Mouse (Mus musculus) C2C12 (cell line): ENCODE measurements at regions not wholly inside any gene's neighbourhood (a gene's known extent, or its start where the extent isn't known, plus 50 kb on each side); places are given as distances from the start of the nearest gene placed in this dataset.

Experiments used
- CEBPB ChIP-seq: IDR thresholded peaks from one replicate; pipeline ENCODE4 v1.6.1; 2011; ENCODE audit warnings: low read depth, mild to moderate bottlenecking, control low read depth, moderate library complexity
- CTCF ChIP-seq: IDR thresholded peaks from one replicate; pipeline ENCODE4 v1.5.1; 2011; ENCODE audit not compliant: control insufficient read depth, insufficient read depth, insufficient read length
- MAX ChIP-seq: IDR thresholded peaks from one replicate; pipeline ENCODE4 v1.6.1; 2011; ENCODE audit warnings: mild to moderate bottlenecking, control low read depth

GRCm38 (mm10) chr10:56695100-56695499, 318.0 kb downstream of the Gja1 start:
- no peak for TF ChIP-seq CTCF
- TF ChIP-seq MAX: no peak
- TF ChIP-seq CEBPB: no peak
